In genomic region chr2:112501209-112501608, GRCm38 (mm10) we compare ENCODE assay signal across 9 mouse cellular contexts. TPM values are rescaled to one million over a fixed set of nuclear protein-coding genes. Genes with fewer than 3 reads are reported as not detected.
A peak's percentile ranks its signal among the peaks of the same experiment; 100 is the strongest.
DNase-seq lines count a peak whose midpoint lies in the region; ATAC-seq and TF ChIP-seq lines count a peak whose summit lies in the region.
"Had no signal": no experiment of that assay in that cellular context is flagged by ENCODE, and none has a peak within 500 bp of the region (broad histone marks: within the 10 kb centered on the region; RNA-seq: fewer than 3 reads in every experiment).

No protein-coding gene starts in this region.

- no peak overlapping the region for H3K4me2 ChIP-seq in forebrain, embryonic 11.5 days (ENCODE audit: low read depth, low read length, severe bottlenecking)
- no peak overlapping the region for H3K4me2 ChIP-seq in heart, embryonic 15.5 days
- no peak overlapping the region for H3K4me2 ChIP-seq in liver, embryonic 14.5 days (ENCODE audit: low read depth)
- H3K4me2 ChIP-seq in neural tube, embryonic 13.5 days: no peak overlapping the region
- no peak overlapping the region for H3K4me2 ChIP-seq in stomach, postnatal 0 days (replicated peaks; ENCODE audit: low read depth)

- no peak for TF ChIP-seq EP300 in liver, embryonic 14.5 days (IDR thresholded peaks at IDR 0.05; ENCODE audit: low read depth)
- TF ChIP-seq EP300 in stomach, postnatal 0 days (optimal IDR thresholded peaks at IDR 0.05): no peak

- H3K4me1 ChIP-seq in E14TG2a.4 (replicated peaks; ENCODE audit: low read depth, low read length): peaks cover 56% of the 10 kb centered on the region
- H3K4me1 ChIP-seq in forebrain, embryonic 11.5 days (replicated peaks; ENCODE audit: control insufficient read depth, insufficient read depth, low read length): no peaks in the 10 kb centered on the region; the same call in 1 of the 2 replicates
- H3K4me1 ChIP-seq in heart, embryonic 15.5 days (replicated peaks): peaks cover 12% of the 10 kb centered on the region
- peaks cover 0 to 7% of the 10 kb centered on the region in 2 experiments; a peak in 2 of 4 replicates for H3K4me1 ChIP-seq in liver, embryonic 14.5 days (replicated peaks; ENCODE audit: control insufficient read depth in 2 of 2, insufficient read depth in 2 of 2, low read length in 1 of 2)
- no peaks in the 10 kb centered on the region; the same call in 1 of the 2 replicates for H3K4me1 ChIP-seq in neural tube, embryonic 13.5 days (replicated peaks)
- H3K4me1 ChIP-seq in stomach, postnatal 0 days (replicated peaks; ENCODE audit: control insufficient read depth, insufficient read depth): no peaks in the 10 kb centered on the region

- H3K36me3 ChIP-seq in E14TG2a.4 (ENCODE audit: insufficient read depth, low read length): no peaks in the 10 kb centered on the region
- H3K36me3 ChIP-seq in forebrain, embryonic 11.5 days (ENCODE audit: control insufficient read depth, insufficient read depth, low read length): no peaks in the 10 kb centered on the region
- no peaks in the 10 kb centered on the region for H3K36me3 ChIP-seq in heart, embryonic 15.5 days
- H3K36me3 ChIP-seq in liver, embryonic 14.5 days (replicated peaks; ENCODE audit: control insufficient read depth, insufficient read depth, low read depth): no peaks in the 10 kb centered on the region
- H3K36me3 ChIP-seq in neural tube, embryonic 13.5 days: no peaks in the 10 kb centered on the region
- H3K36me3 ChIP-seq in stomach, postnatal 0 days (ENCODE audit: control insufficient read depth, insufficient read depth, low read length): no peaks in the 10 kb centered on the region

- peak; percentile 27 for TF ChIP-seq CTCF in E14TG2a.4 (conservative IDR thresholded peaks at IDR 0.05; ENCODE audit: low read length)
- TF ChIP-seq CTCF in liver, embryonic 14.5 days (IDR thresholded peaks at IDR 0.05; ENCODE audit: low read depth): peak; percentile 81
- peak; percentile 89 for TF ChIP-seq CTCF in stomach, postnatal 0 days (IDR thresholded peaks at IDR 0.05; ENCODE audit: low read depth)

- 0 out of 2 replicates have a peak overlapping the region, but pooled peaks have one; percentile 27 for H3K4me3 ChIP-seq in E14TG2a.4 (replicated peaks; ENCODE audit: low read length)
- H3K4me3 ChIP-seq in forebrain, embryonic 11.5 days (ENCODE audit: low read depth, low read length): no peak overlapping the region
- no peak overlapping the region for H3K4me3 ChIP-seq in heart, embryonic 15.5 days
- H3K4me3 ChIP-seq in liver, embryonic 14.5 days (ENCODE audit: insufficient read depth in 1 of 2, low read depth in 2 of 2, low read length in 2 of 2): no peak overlapping the region
- no peak overlapping the region for H3K4me3 ChIP-seq in neural tube, embryonic 13.5 days
- H3K4me3 ChIP-seq in stomach, postnatal 0 days (ENCODE audit: low read depth, low read length): no peak overlapping the region

- peak; percentile 91 for ATAC-seq in forebrain, embryonic 11.5 days (replicated peaks; ENCODE audit: low FRiP score)
- peak; percentile 77 for ATAC-seq in heart, embryonic 15.5 days (replicated peaks; ENCODE audit: insufficient number of reproducible peaks, insufficient read depth, low FRiP score, low read depth)
- peak; percentile 83 for ATAC-seq in liver, embryonic 14.5 days (ENCODE audit: insufficient read depth)
- ATAC-seq in neural tube, embryonic 13.5 days (ENCODE audit: low read depth): peak; percentile 96
- ATAC-seq in stomach, postnatal 0 days (ENCODE audit: low FRiP score, low TSS enrichment): peak; percentile 89

- H3K27ac ChIP-seq in forebrain, embryonic 11.5 days (ENCODE audit: low read depth, low read length): no peak overlapping the region
- no peak overlapping the region for H3K27ac ChIP-seq in heart, embryonic 15.5 days
- H3K27ac ChIP-seq in liver, embryonic 14.5 days: no peak overlapping the region
- no peak overlapping the region for H3K27ac ChIP-seq in neural tube, embryonic 13.5 days (replicated peaks)
- no peak overlapping the region for H3K27ac ChIP-seq in stomach, postnatal 0 days (replicated peaks)

- no peak overlapping the region; the same call in none of the 2 replicates for H3K9ac ChIP-seq in forebrain, embryonic 11.5 days (ENCODE audit: low read length)
- no peak overlapping the region for H3K9ac ChIP-seq in heart, embryonic 15.5 days
- H3K9ac ChIP-seq in liver, embryonic 14.5 days (replicated peaks): no peak overlapping the region
- peak overlapping the region; percentile 34; the same call in 1 of the 2 replicates for H3K9ac ChIP-seq in neural tube, embryonic 13.5 days
- H3K9ac ChIP-seq in stomach, postnatal 0 days (ENCODE audit: low read length): no peak overlapping the region

- no peaks in the 10 kb centered on the region for H3K9me3 ChIP-seq in E14TG2a.4 (ENCODE audit: low read length)
- H3K9me3 ChIP-seq in forebrain, embryonic 11.5 days (ENCODE audit: control insufficient read depth, low read length): no peaks in the 10 kb centered on the region
- no peaks in the 10 kb centered on the region for H3K9me3 ChIP-seq in heart, embryonic 15.5 days (replicated peaks)
- H3K9me3 ChIP-seq in liver, embryonic 14.5 days (ENCODE audit: control insufficient read depth, low read length): no peaks in the 10 kb centered on the region
- H3K9me3 ChIP-seq in neural tube, embryonic 13.5 days: no peaks in the 10 kb centered on the region
- no peaks in the 10 kb centered on the region for H3K9me3 ChIP-seq in stomach, postnatal 0 days (ENCODE audit: control insufficient read depth, low read length)

- DNase-seq in c-Kit-positive CD71-positive TER-119-negative erythroid progenitor cells, embryonic 14.5 days (ENCODE audit: low read depth): peak; percentile 77
- DNase-seq in forebrain, embryonic 11.5 days (ENCODE audit: low spot score): peak; percentile 80
- DNase-seq in kidney, postnatal 14 days: peak; percentile 85
- peak; percentile 55 to 64 (median 59) for DNase-seq in liver, embryonic 14.5 days (ENCODE audit: low read depth in 3 of 3, low spot score in 3 of 3)
- DNase-seq in stomach, postnatal 0 days (ENCODE audit: low spot score): peak; percentile 78

- H3K27me3 ChIP-seq in E14TG2a.4 (ENCODE audit: insufficient read depth, low read length): no peaks in the 10 kb centered on the region
- H3K27me3 ChIP-seq in forebrain, embryonic 11.5 days (ENCODE audit: control insufficient read depth, insufficient read depth, low read length): no peaks in the 10 kb centered on the region
- H3K27me3 ChIP-seq in heart, embryonic 15.5 days: no peaks in the 10 kb centered on the region
- no peaks in the 10 kb centered on the region for H3K27me3 ChIP-seq in liver, embryonic 14.5 days (ENCODE audit: control insufficient read depth, insufficient read depth, low read length)
- H3K27me3 ChIP-seq in neural tube, embryonic 13.5 days: no peaks in the 10 kb centered on the region
- no peaks in the 10 kb centered on the region for H3K27me3 ChIP-seq in stomach, postnatal 0 days (ENCODE audit: control insufficient read depth, insufficient read depth, low read length)

- WGBS in forebrain, embryonic 11.5 days: 9% methylated on average over 6 of the region's 6 CpGs
- 5% methylated on average over 6 of the region's 6 CpGs for WGBS in heart, embryonic 15.5 days
- WGBS in liver, embryonic 14.5 days (ENCODE audit: insufficient replicate concordance): 4% methylated on average over 6 of the region's 6 CpGs
- WGBS in neural tube, embryonic 13.5 days: 5% methylated on average over 6 of the region's 6 CpGs
- 6% methylated on average over 6 of the region's 6 CpGs for WGBS in stomach, postnatal 0 days

RNA-seq across cellular contexts. Expression of gene Aven, which starts 8.4 kb away (rescaled TPM):
- 5.2 and 6.1 TPM in 2 replicates for polyA plus RNA-seq in forebrain, embryonic 11.5 days (2014; fragmentation: Nextera tagmentation; extraction: Ambion mirVana)
- polyA plus RNA-seq in heart, embryonic 15.5 days (2015; fragmentation: Nextera tagmentation; extraction: Ambion mirVana): 5.1 and 5.3 TPM in 2 replicates
- 5.2 and 8.6 TPM in 2 replicates for polyA plus RNA-seq in liver, embryonic 14.5 days (2012; rRNA removed)
- 5.4 and 5.9 TPM in 2 replicates for polyA plus RNA-seq in liver, embryonic 14.5 days (2014; fragmentation: Nextera tagmentation; extraction: Ambion mirVana)
- 5.1 and 5.3 TPM in 2 replicates for polyA plus RNA-seq in neural tube, embryonic 13.5 days (2015; fragmentation: Nextera tagmentation; extraction: Ambion mirVana)
- polyA plus RNA-seq in stomach, postnatal 0 days (2015; fragmentation: Nextera tagmentation; extraction: Ambion mirVana): 3.6 and 4.7 TPM in 2 replicates

RNA-seq across cellular contexts. Expression of gene Chrm5, which starts 20.6 kb away (rescaled TPM):
- 0.27 TPM in 1 of 2 replicates, not detected in the other for polyA plus RNA-seq in forebrain, embryonic 11.5 days (2014; fragmentation: Nextera tagmentation; extraction: Ambion mirVana)
- not detected in 2 replicates for polyA plus RNA-seq in heart, embryonic 15.5 days (2015; fragmentation: Nextera tagmentation; extraction: Ambion mirVana)
- polyA plus RNA-seq in liver, embryonic 14.5 days (2012; rRNA removed): not detected in 2 replicates
- not detected in 2 replicates for polyA plus RNA-seq in liver, embryonic 14.5 days (2014; fragmentation: Nextera tagmentation; extraction: Ambion mirVana)
- polyA plus RNA-seq in neural tube, embryonic 13.5 days (2015; fragmentation: Nextera tagmentation; extraction: Ambion mirVana): 0.18 and 0.54 TPM in 2 replicates
- not detected in 2 replicates for polyA plus RNA-seq in stomach, postnatal 0 days (2015; fragmentation: Nextera tagmentation; extraction: Ambion mirVana)
- polyA plus RNA-seq: large intestine, adult 2 months had no signal

RNA-seq across cellular contexts. Expression of gene Emc7, which starts 46.4 kb away (rescaled TPM):
- polyA plus RNA-seq in forebrain, embryonic 11.5 days (2014; fragmentation: Nextera tagmentation; extraction: Ambion mirVana): 9.9 and 11.6 TPM in 2 replicates
- polyA plus RNA-seq in heart, embryonic 15.5 days (2015; fragmentation: Nextera tagmentation; extraction: Ambion mirVana): 16.4 and 17.5 TPM in 2 replicates
- 4.3 and 5.8 TPM in 2 replicates for polyA plus RNA-seq in liver, embryonic 14.5 days (2012; rRNA removed)
- polyA plus RNA-seq in liver, embryonic 14.5 days (2014; fragmentation: Nextera tagmentation; extraction: Ambion mirVana): 13.0 and 13.3 TPM in 2 replicates
- 20.9 and 21.8 TPM in 2 replicates for polyA plus RNA-seq in neural tube, embryonic 13.5 days (2015; fragmentation: Nextera tagmentation; extraction: Ambion mirVana)
- polyA plus RNA-seq in stomach, postnatal 0 days (2015; fragmentation: Nextera tagmentation; extraction: Ambion mirVana): 23.6 and 24.5 TPM in 2 replicates

Comparison
In these comparisons a context has a peak if more than half of its experiments do, and no peak if none do; other contexts are left out.
1. CTCF ChIP-seq: peak in every context shown above with its lines; median percentile 89 in stomach, postnatal 0 days; 81 in liver, embryonic 14.5 days; 27 in E14TG2a.4.